Mouse (Mus musculus) brain, embryonic 14.5 days (tissue): ENCODE data around the gene Mcrip1. TPM values are rescaled to one million over a fixed set of nuclear protein-coding genes. Genes with fewer than 3 reads are reported as not detected.

Experiments
- DNase-seq: peaks from one replicate; pipeline ENCODE4 v3.0.0-alpha.2; 2011; ENCODE audit warnings: low read depth
- CTCF ChIP-seq: fragments of 200-500 bp; IDR thresholded peaks from 2 replicates; pipeline ENCODE4 v1.5.1; 2012; ENCODE audit warnings: inconsistent platforms, mild to moderate bottlenecking, moderate library complexity, borderline replicate concordance; ENCODE audit not compliant: insufficient read depth, insufficient read length; ENCODE audit errors: extremely low read depth
- POLR2A ChIP-seq: fragments of 200-500 bp; IDR thresholded peaks from 2 replicates; pipeline ENCODE4 v1.6.1; 2012; ENCODE audit warnings: mild to moderate bottlenecking, inconsistent platforms, borderline replicate concordance; ENCODE audit not compliant: poor library complexity, insufficient read depth, insufficient read length, severe bottlenecking; ENCODE audit errors: extremely low read depth
- polyA plus RNA-seq: library from polyadenylated mRNA; depleted of rRNA; stranded (reverse); fragments of >200 nt; gene quantifications from 2 replicates; pipeline ENCODE4 v1.2.3, GENCODE M21; 2012; rRNA removed

The Mcrip1 gene
- polyA plus RNA-seq, 1 experiment, result 204 TPM

- no peak for DNase-seq
- TF ChIP-seq CTCF, result no peak
- TF ChIP-seq POLR2A, result no peak
Observed at GRCm38 (mm10) chr11:120505661-120506060, 43.9 kb downstream of the Mcrip1 start.

- no peak for TF ChIP-seq POLR2A
- TF ChIP-seq CTCF, result no peak
Observed at GRCm38 (mm10) chr11:120501701-120502100, 47.8 kb downstream of the Mcrip1 start.

GRCm38 (mm10) chr11:120501018-120501417 lies 48.5 kb downstream of the Mcrip1 start:
- DNase-seq, result no peak

More at GRCm38 (mm10) chr11:120501701-120502100, 47.8 kb downstream of the Mcrip1 start:
- DNase-seq, result no peak

GRCm38 (mm10) chr11:120500357-120500756 lies 49.2 kb downstream of the Mcrip1 start:
- DNase-seq, result no peak
- TF ChIP-seq CTCF (no peak), POLR2A (no peak)

More at GRCm38 (mm10) chr11:120501018-120501417, 48.5 kb downstream of the Mcrip1 start:
- TF ChIP-seq CTCF, result no peak
- TF ChIP-seq POLR2A, result no peak

- TF ChIP-seq POLR2A (no peak), CTCF (no peak)
- no peak for DNase-seq
Observed at GRCm38 (mm10) chr11:120499894-120500293, 49.6 kb downstream of the Mcrip1 start.

- TF ChIP-seq CTCF, result no peak
- TF ChIP-seq POLR2A, result no peak
- DNase-seq, result no peak
Observed at GRCm38 (mm10) chr11:120498891-120499290, 50.6 kb downstream of the Mcrip1 start.

- no peak for DNase-seq
- TF ChIP-seq POLR2A (no peak), CTCF (no peak)
Observed at GRCm38 (mm10) chr11:120498226-120498625, 51.3 kb downstream of the Mcrip1 start.

GRCm38 (mm10) chr11:120497436-120497835 lies 52.1 kb downstream of the Mcrip1 start:
- DNase-seq, result no peak
- TF ChIP-seq POLR2A, result no peak

- no peak for DNase-seq
- TF ChIP-seq POLR2A (no peak), CTCF (no peak)
Observed at GRCm38 (mm10) chr11:120493911-120494310, 55.6 kb downstream of the Mcrip1 start.

GRCm38 (mm10) chr11:120493351-120493750 lies 56.2 kb downstream of the Mcrip1 start:
- no peak for TF ChIP-seq CTCF
- no peak for TF ChIP-seq POLR2A
- no peak for DNase-seq

Other genes with a start within 250 kb of the Mcrip1 start
- gene Actg1, start 201.2 kb downstream of the Mcrip1 start, polyA plus RNA-seq, result 1,716 and 3,108 TPM in 2 replicates
- 0.95 and 0.96 TPM in 2 replicates for gene Fscn2, start 188.2 kb downstream of the Mcrip1 start, polyA plus RNA-seq
- 114 and 122 TPM in 2 replicates for gene Faap100, start 171.0 kb downstream of the Mcrip1 start, polyA plus RNA-seq
- gene Nploc4, start 112.0 kb downstream of the Mcrip1 start, polyA plus RNA-seq, result 62.6 and 63.2 TPM in 2 replicates
- 0.04 and 0.10 TPM in 2 replicates for gene Tspan10, start 107.1 kb downstream of the Mcrip1 start, polyA plus RNA-seq
- 0.34 and 0.53 TPM in 2 replicates for gene Pde6g, start 96.2 kb downstream of the Mcrip1 start, polyA plus RNA-seq
- 7.1 and 12.2 TPM in 2 replicates for gene Oxld1, start 91.7 kb downstream of the Mcrip1 start, polyA plus RNA-seq
- 24.2 and 35.7 TPM in 2 replicates for gene Ccdc137, start 91.6 kb downstream of the Mcrip1 start, polyA plus RNA-seq
- 42.4 and 45.8 TPM in 2 replicates for gene Arl16, start 82.1 kb downstream of the Mcrip1 start, polyA plus RNA-seq
- 96.3 and 107 TPM in 2 replicates for gene Mrpl12, start 65.1 kb downstream of the Mcrip1 start, polyA plus RNA-seq
- gene Slc25a10, start 57.9 kb downstream of the Mcrip1 start, polyA plus RNA-seq, result 40.6 and 57.3 TPM in 2 replicates
- 0.32 and 0.36 TPM in 2 replicates for gene Gcgr, start 19.0 kb downstream of the Mcrip1 start, polyA plus RNA-seq
- not detected in 2 replicates for gene Ppp1r27, start 1.4 kb upstream of the Mcrip1 start, polyA plus RNA-seq
- gene P4hb, start 23.5 kb upstream of the Mcrip1 start, polyA plus RNA-seq, result 162 and 206 TPM in 2 replicates
- 540 and 581 TPM in 2 replicates for gene Arhgdia, start 31.9 kb upstream of the Mcrip1 start, polyA plus RNA-seq
- 86.8 and 89.7 TPM in 2 replicates for gene Alyref, start 48.6 kb upstream of the Mcrip1 start, polyA plus RNA-seq
- gene Anapc11, start 48.7 kb upstream of the Mcrip1 start, polyA plus RNA-seq, result 175 and 222 TPM in 2 replicates
- 0.29 and 0.45 TPM in 2 replicates for gene Npb, start 58.8 kb upstream of the Mcrip1 start, polyA plus RNA-seq
- gene Pcyt2, start 68.2 kb upstream of the Mcrip1 start, polyA plus RNA-seq, result 229 and 307 TPM in 2 replicates
- gene Sirt7, start 75.5 kb upstream of the Mcrip1 start, polyA plus RNA-seq, result 59.4 and 85.8 TPM in 2 replicates
- gene Mafg, start 83.9 kb upstream of the Mcrip1 start, polyA plus RNA-seq, result 57.4 and 57.6 TPM in 2 replicates
- gene Pycr1, start 94.0 kb upstream of the Mcrip1 start, polyA plus RNA-seq, result 19.9 and 26.8 TPM in 2 replicates
- gene Myadml2, start 98.4 kb upstream of the Mcrip1 start, polyA plus RNA-seq, result 0.35 and 0.51 TPM in 2 replicates
- 1.7 and 2.7 TPM in 2 replicates for gene Notum, start 111.4 kb upstream of the Mcrip1 start, polyA plus RNA-seq
- 83.0 and 90.3 TPM in 2 replicates for gene Aspscr1, start 123.2 kb upstream of the Mcrip1 start, polyA plus RNA-seq
- 59.7 and 89.6 TPM in 2 replicates for gene Cenpx, start 164.0 kb upstream of the Mcrip1 start, polyA plus RNA-seq
- 97.6 and 128 TPM in 2 replicates for gene Lrrc45, start 164.2 kb upstream of the Mcrip1 start, polyA plus RNA-seq
- gene Rac3, start 171.7 kb upstream of the Mcrip1 start, polyA plus RNA-seq, result 425 and 438 TPM in 2 replicates
- 8.6 and 11.8 TPM in 2 replicates for gene Dcxr, start 177.6 kb upstream of the Mcrip1 start, polyA plus RNA-seq
- gene Cbr2, start 182.4 kb upstream of the Mcrip1 start, polyA plus RNA-seq, result 0.53 and 0.66 TPM in 2 replicates
- gene Hmga1b, start 213.1 kb upstream of the Mcrip1 start, polyA plus RNA-seq, result 0.76 and 1.9 TPM in 2 replicates
- 117 and 119 TPM in 2 replicates for gene Rfng, start 234.5 kb upstream of the Mcrip1 start, polyA plus RNA-seq
- gene Gps1, start 234.5 kb upstream of the Mcrip1 start, polyA plus RNA-seq, result 277 and 337 TPM in 2 replicates
- 38.9 and 43.9 TPM in 2 replicates for gene Dus1l, start 246.7 kb upstream of the Mcrip1 start, polyA plus RNA-seq